Mouse (Mus musculus) forebrain, postnatal 0 days (tissue): ENCODE measurements around the gene Arpc1b. TPM values are rescaled to one million over a fixed set of nuclear protein-coding genes. Genes with fewer than 3 reads are reported as not detected.

Experiments used
- ATAC-seq: fragments of 200-750 bp; cut with Nextera tagmentation; 2 replicates; pipeline ENCODE4 v1.8.0; 2017; ENCODE audit warnings: mild to moderate bottlenecking, moderate library complexity
- DNase-seq: peaks from one replicate; pipeline ENCODE4 v3.0.0-alpha.2; 2015
- H3K27ac ChIP-seq: fragments of 300-500 bp; sonication (generic); 2 replicates; pipeline ENCODE4 v1.5.1; 2014; ENCODE audit warnings: low read depth, mild to moderate bottlenecking, antibody characterized with exemption, low read length, moderate library complexity, mixed read lengths
- H3K27me3 ChIP-seq: fragments of 300-500 bp; sonication (generic); 2 replicates; pipeline ENCODE4 v1.6.1; 2014; ENCODE audit warnings: mild to moderate bottlenecking, low read length, mixed read lengths; ENCODE audit not compliant: insufficient read depth
- H3K36me3 ChIP-seq: fragments of 300-500 bp; sonication (generic); 2 replicates; pipeline ENCODE4 v1.6.1; 2014; ENCODE audit warnings: mild to moderate bottlenecking, moderate library complexity; ENCODE audit not compliant: insufficient read depth
- H3K4me1 ChIP-seq: fragments of 300-500 bp; sonication (generic); 2 replicates; pipeline ENCODE4 v1.6.1; 2014; ENCODE audit warnings: antibody characterized with exemption; ENCODE audit not compliant: insufficient read depth
- H3K4me2 ChIP-seq: fragments of 300-500 bp; sonication (generic); 2 replicates; pipeline ENCODE4 v1.6.1; 2014; ENCODE audit warnings: low read depth, mild to moderate bottlenecking, moderate library complexity
- H3K4me3 ChIP-seq: fragments of 300-500 bp; sonication (generic); 2 replicates; pipeline ENCODE4 v1.5.1; 2014; ENCODE audit warnings: low read depth, low read length, mixed read lengths
- H3K9ac ChIP-seq: fragments of 300-500 bp; sonication (generic); 2 replicates; pipeline ENCODE4 v1.6.1; 2014; ENCODE audit warnings: mild to moderate bottlenecking
- H3K9me3 ChIP-seq: fragments of 300-500 bp; sonication (generic); 2 replicates; pipeline ENCODE4 v1.6.1; 2016; ENCODE audit warnings: low read length
- CTCF ChIP-seq: sonication (generic); IDR thresholded peaks from 2 replicates; pipeline ENCODE4 v1.5.1; 2016; ENCODE audit warnings: antibody characterized with exemption, control low read depth, low read depth
- WGBS: fragments of 180-500 bp; shearing (Covaris S2); extraction: QIAGEN DNeasy Blood & Tissue Kit; methylation state at CpG from one replicate; pipeline ENCODE4 v1.1.7; 2014; 5-methylcytosine and 5-hydroxymethylcytosine counted together
- polyA plus RNA-seq: library from polyadenylated mRNA; unstranded; fragments of >200 nt; fragmentation: Nextera tagmentation; extraction: Ambion mirVana; gene quantifications from 2 replicates; pipeline ENCODE4 v1.2.1, GENCODE M21; 2015
- total RNA-seq: library from RNA; depleted of rRNA; stranded (reverse); fragments of >200 nt; gene quantifications from 2 replicates; pipeline ENCODE4 v1.2.3, GENCODE M21; 2014

The Arpc1b gene
- total and polyA plus RNA-seq, 2 experiments from 2014 or later, result 34.2 to 59.9 TPM

GRCm38 (mm10) chr5:145102706-145103105, 11.3 kb upstream of the Arpc1b start:
- Histone ChIP-seq H3K27me3 (no peaks in the 10 kb centered on the region), H3K9me3 (no peaks in the 10 kb centered on the region), H3K27ac (no peak overlapping the region), H3K4me1 (no peaks in the 10 kb centered on the region), H3K36me3 (peaks cover 94% of the 10 kb centered on the region), H3K4me2 (no peak overlapping the region), H3K4me3 (no peak overlapping the region), H3K9ac (no peak overlapping the region)
- no peak for ATAC-seq
- DNase-seq, result no peak
- no peak for TF ChIP-seq CTCF
- WGBS, result 96% methylated on average over 4 of the region's 4 CpGs

GRCm38 (mm10) chr5:145104328-145104727, 9.7 kb upstream of the Arpc1b start:
- peak; percentile 70 for ATAC-seq
- no peak overlapping the region for H3K27ac ChIP-seq
- 83% methylated on average over 9 of the region's 9 CpGs for WGBS
- no peaks in the 10 kb centered on the region for H3K4me1 ChIP-seq
- no peaks in the 10 kb centered on the region for H3K27me3 ChIP-seq
- H3K4me3 ChIP-seq, result no peak overlapping the region
- H3K9me3 ChIP-seq, result no peaks in the 10 kb centered on the region
- no peak for DNase-seq
- TF ChIP-seq CTCF, result no peak
- no peak overlapping the region for H3K4me2 ChIP-seq
- peaks cover 92% of the 10 kb centered on the region for H3K36me3 ChIP-seq
- no peak overlapping the region for H3K9ac ChIP-seq

GRCm38 (mm10) chr5:145105694-145106275, 8.2 kb upstream of the Arpc1b start:
- Histone ChIP-seq H3K9ac (no peak overlapping the region), H3K36me3 (peaks cover 92% of the 10 kb centered on the region), H3K4me2 (no peak overlapping the region), H3K27ac (no peak overlapping the region), H3K9me3 (no peaks in the 10 kb centered on the region), H3K4me1 (no peaks in the 10 kb centered on the region), H3K27me3 (no peaks in the 10 kb centered on the region), H3K4me3 (no peak overlapping the region)
- 89% methylated on average over 9 of the region's 9 CpGs for WGBS
- no peak for TF ChIP-seq CTCF
- ATAC-seq, result no peak
- no peak for DNase-seq

GRCm38 (mm10) chr5:145110401-145110800, 3.6 kb upstream of the Arpc1b start:
- DNase-seq (no peak), ATAC-seq (no peak)
- Histone ChIP-seq H3K27me3 (peaks cover 7% of the 10 kb centered on the region; the same call in 1 of the 2 replicates), H3K4me3 (no peak overlapping the region), H3K4me1 (no peaks in the 10 kb centered on the region), H3K36me3 (peaks cover 51% of the 10 kb centered on the region), H3K9me3 (no peaks in the 10 kb centered on the region), H3K9ac (no peak overlapping the region), H3K4me2 (no peak overlapping the region), H3K27ac (no peak overlapping the region)
- 91% methylated on average over 6 of the region's 6 CpGs for WGBS
- TF ChIP-seq CTCF, result no peak

- 80% methylated on average over 8 of the region's 8 CpGs for WGBS
- peaks cover 30% of the 10 kb centered on the region for H3K36me3 ChIP-seq
- no peak overlapping the region for H3K4me3 ChIP-seq
- H3K4me1 ChIP-seq, result no peaks in the 10 kb centered on the region
- H3K27ac ChIP-seq, result no peak overlapping the region
- no peak for TF ChIP-seq CTCF
- DNase-seq, result no peak
- H3K27me3 ChIP-seq, result peaks cover 7% of the 10 kb centered on the region; the same call in 1 of the 2 replicates
- no peak overlapping the region for H3K4me2 ChIP-seq
- no peaks in the 10 kb centered on the region for H3K9me3 ChIP-seq
- H3K9ac ChIP-seq, result no peak overlapping the region
- no peak for ATAC-seq
Measured at GRCm38 (mm10) chr5:145112566-145112965, 1.4 kb upstream of the Arpc1b start.

- no peak for TF ChIP-seq CTCF
- H3K4me2 ChIP-seq, result peak overlapping the region; percentile 56
- H3K9ac ChIP-seq, result no peak overlapping the region
- ATAC-seq, result no peak
- WGBS, result 56% methylated on average over 2 of the region's 2 CpGs
- no peak overlapping the region for H3K27ac ChIP-seq
- H3K27me3 ChIP-seq, result peaks cover 7% of the 10 kb centered on the region; the same call in 1 of the 2 replicates
- H3K9me3 ChIP-seq, result no peaks in the 10 kb centered on the region
- no peak overlapping the region for H3K4me3 ChIP-seq
- no peak for DNase-seq
- peaks cover 21% of the 10 kb centered on the region for H3K36me3 ChIP-seq
- H3K4me1 ChIP-seq, result no peaks in the 10 kb centered on the region
Measured at GRCm38 (mm10) chr5:145113416-145113815, 599 bp upstream of the Arpc1b start.

GRCm38 (mm10) chr5:145114606-145115473, 825 bp downstream of the Arpc1b start:
- peak; percentile 7; the same call in 1 of the 2 replicates for ATAC-seq
- TF ChIP-seq CTCF, result no peak
- DNase-seq, result peak; percentile 41
- Histone ChIP-seq H3K36me3 (peaks cover 9% of the 10 kb centered on the region), H3K9ac (peak overlapping the region; percentile 35; the same call in 1 of the 2 replicates), H3K4me3 (peak overlapping the region; percentile 43), H3K27ac (no peak overlapping the region), H3K27me3 (peaks cover 7% of the 10 kb centered on the region; the same call in 1 of the 2 replicates), H3K4me2 (peak overlapping the region; percentile 56), H3K9me3 (no peaks in the 10 kb centered on the region), H3K4me1 (no peaks in the 10 kb centered on the region)
- WGBS, result 22% methylated on average over 29 of the region's 40 CpGs
